Mouse (Mus musculus): Measurements from ENCODE around the gene Lsm14b. TPM values are rescaled to one million over a fixed set of nuclear protein-coding genes. Genes with fewer than 3 reads are reported as not detected.

The Lsm14b gene
- polyA plus RNA-seq, 1 experiment from 2014 or later = 1.3 TPM

DNA sequence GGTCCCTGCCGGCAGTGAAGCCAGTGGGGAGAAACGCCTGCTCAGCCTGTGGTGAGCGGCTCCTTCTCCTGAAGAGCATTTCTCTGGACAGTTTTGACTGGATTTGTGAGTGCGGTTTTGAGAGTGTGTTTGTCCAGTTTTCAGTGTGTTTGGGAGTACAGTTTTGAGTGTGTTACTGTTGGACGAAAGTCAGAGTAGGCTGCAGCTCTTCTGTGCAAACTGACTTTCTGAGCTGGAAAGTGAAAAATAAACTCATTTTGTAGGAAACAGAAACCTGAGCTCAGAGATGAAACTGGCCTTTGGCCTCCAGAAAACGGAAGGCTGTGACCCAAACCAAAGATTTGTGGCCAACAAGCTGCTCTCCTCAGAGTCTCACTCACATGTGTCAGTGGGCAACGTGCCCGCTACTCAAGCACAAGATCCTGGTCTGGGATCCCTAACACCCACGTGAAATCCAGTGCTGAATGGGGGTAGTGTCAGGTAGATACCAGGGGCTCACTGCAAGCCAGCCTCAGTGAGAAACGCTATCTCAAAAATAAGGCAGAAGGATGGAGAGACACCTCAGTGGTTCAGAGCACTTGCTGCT is 38.3 kb upstream of the Lsm14b start:
- no peaks in the 10 kb centered on the region for H3K9me3 ChIP-seq (replicated peaks)
- H3K27ac ChIP-seq (replicated peaks) = no peak overlapping the region
- no peak overlapping the region for H3K4me3 ChIP-seq (replicated peaks)
- no peaks in the 10 kb centered on the region for H3K27me3 ChIP-seq
- H3K4me2 ChIP-seq = no peak overlapping the region
- H3K4me1 ChIP-seq (replicated peaks) = no peaks in the 10 kb centered on the region
- WGBS (ENCODE audit: insufficient replicate concordance) = 58% methylated on average over 10 of the region's 10 CpGs
- no peak overlapping the region for H3K9ac ChIP-seq
- H3K36me3 ChIP-seq (replicated peaks) = no peaks in the 10 kb centered on the region
- no peak for ATAC-seq (ENCODE audit: insufficient read depth)

DNA sequence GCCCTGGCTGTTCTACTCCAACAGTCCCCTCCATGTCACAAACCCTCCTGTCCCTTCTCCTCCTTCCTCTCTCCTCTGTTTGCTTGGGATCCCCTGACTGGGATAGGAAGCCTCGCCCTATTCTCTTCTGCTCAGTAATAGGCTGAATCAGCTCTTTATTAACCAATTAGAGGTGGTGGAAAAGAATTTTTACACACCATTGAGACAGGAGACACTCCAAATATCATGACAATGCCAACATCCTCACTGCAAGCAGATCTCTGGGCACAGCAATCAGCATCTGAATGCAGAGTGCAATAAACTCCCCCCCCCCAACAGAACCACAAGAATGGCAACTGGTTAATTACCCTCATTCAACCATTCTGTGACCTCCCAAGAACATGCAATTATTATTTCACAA is 35.7 kb upstream of the Lsm14b start:
- H3K4me3 ChIP-seq (replicated peaks) = no peak overlapping the region
- no peak for ATAC-seq (ENCODE audit: insufficient read depth)

DNA sequence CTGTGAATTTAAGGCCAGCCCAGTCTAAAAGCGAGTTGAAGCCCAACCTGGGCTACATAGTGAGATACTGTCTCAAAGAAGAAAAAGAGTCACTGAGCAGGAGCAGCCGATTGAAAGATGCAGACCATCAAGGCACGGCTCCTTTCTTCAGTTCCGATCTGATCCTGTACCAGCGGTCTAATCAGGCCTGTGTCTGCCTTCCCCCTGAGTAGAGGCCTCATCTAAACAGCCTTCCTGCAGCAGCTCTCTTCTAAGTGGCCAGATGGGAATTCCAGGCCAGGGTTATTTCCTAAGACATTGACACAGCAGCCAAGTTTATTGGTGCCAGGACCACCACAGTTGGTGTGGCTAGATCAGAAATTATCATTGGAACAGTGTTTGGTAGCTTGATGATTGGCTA is 31.7 kb upstream of the Lsm14b start:
- H3K9me3 ChIP-seq (replicated peaks) = no peaks in the 10 kb centered on the region
- H3K4me3 ChIP-seq (replicated peaks) = no peak overlapping the region
- H3K4me1 ChIP-seq (replicated peaks) = no peaks in the 10 kb centered on the region
- no peak overlapping the region for H3K9ac ChIP-seq
- no peak overlapping the region for H3K4me2 ChIP-seq
- H3K27ac ChIP-seq (replicated peaks) = no peak overlapping the region
- no peaks in the 10 kb centered on the region for H3K27me3 ChIP-seq
- no peaks in the 10 kb centered on the region for H3K36me3 ChIP-seq (replicated peaks)
- no peak for ATAC-seq (ENCODE audit: insufficient read depth)
- 66% methylated on average over 5 of the region's 5 CpGs for WGBS (ENCODE audit: insufficient replicate concordance)

More for the DNA sequence above, 35.7 kb upstream of the Lsm14b start:
- H3K4me2 ChIP-seq = no peak overlapping the region
- WGBS (ENCODE audit: insufficient replicate concordance) = 52% methylated on average over 1 of the region's 1 CpGs
- no peaks in the 10 kb centered on the region for H3K36me3 ChIP-seq (replicated peaks)
- no peak overlapping the region for H3K9ac ChIP-seq
- H3K27me3 ChIP-seq = no peaks in the 10 kb centered on the region
- no peaks in the 10 kb centered on the region for H3K4me1 ChIP-seq (replicated peaks)
- H3K9me3 ChIP-seq (replicated peaks) = no peaks in the 10 kb centered on the region
- H3K27ac ChIP-seq (replicated peaks) = no peak overlapping the region

DNA sequence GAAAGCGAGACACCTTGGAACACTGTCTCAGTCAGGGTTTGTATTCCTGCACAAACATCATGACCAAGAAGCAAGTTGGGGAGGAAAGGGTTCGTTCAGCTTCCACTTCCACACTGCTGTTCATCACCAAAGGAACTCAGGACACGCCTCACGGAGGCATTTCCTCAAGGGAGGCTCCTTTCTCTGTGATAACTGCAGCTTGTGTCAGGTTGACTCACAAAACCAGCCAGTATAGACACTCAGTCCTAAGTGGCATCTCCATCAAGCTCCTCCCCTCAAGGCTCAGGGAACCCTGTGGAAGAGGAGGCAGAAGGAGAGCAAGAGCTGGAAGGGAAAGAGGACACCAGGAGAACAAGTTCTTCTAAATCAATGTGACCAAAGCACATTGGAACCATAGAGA is 26.4 kb upstream of the Lsm14b start:
- H3K36me3 ChIP-seq (replicated peaks) = no peaks in the 10 kb centered on the region
- H3K4me2 ChIP-seq = no peak overlapping the region
- ATAC-seq (ENCODE audit: insufficient read depth) = no peak
- no peak overlapping the region for H3K9ac ChIP-seq
- no peak overlapping the region for H3K4me3 ChIP-seq (replicated peaks)
- no peaks in the 10 kb centered on the region for H3K4me1 ChIP-seq (replicated peaks)
- no peaks in the 10 kb centered on the region for H3K9me3 ChIP-seq (replicated peaks)
- H3K27me3 ChIP-seq = 0 out of 2 replicates have a peak, but pooled peaks cover 5% of the 10 kb centered on the region
- 34% methylated on average over 4 of the region's 4 CpGs for WGBS (ENCODE audit: insufficient replicate concordance)
- H3K27ac ChIP-seq (replicated peaks) = no peak overlapping the region

DNA sequence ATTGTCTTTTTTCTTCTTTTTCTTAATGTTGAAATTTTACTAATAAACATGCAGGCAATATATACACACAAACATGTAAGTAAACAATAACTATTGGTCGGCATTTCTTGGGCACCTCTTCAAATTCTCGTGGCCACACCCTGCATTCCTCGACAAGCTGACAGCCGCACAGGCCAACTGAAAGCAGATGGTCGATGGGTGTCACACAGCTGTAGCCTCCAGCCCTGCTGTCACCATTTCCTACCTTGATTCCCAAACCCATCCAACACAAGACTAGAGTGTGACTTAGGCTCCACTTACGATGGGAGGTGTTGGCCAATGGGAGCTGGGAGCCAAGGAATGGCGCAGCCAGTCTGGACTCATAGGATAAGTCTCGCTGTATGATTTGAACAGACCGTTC is 23.2 kb upstream of the Lsm14b start:
- no peak for ATAC-seq (ENCODE audit: insufficient read depth)
- 70% methylated on average over 9 of the region's 9 CpGs for WGBS (ENCODE audit: insufficient replicate concordance)

DNA sequence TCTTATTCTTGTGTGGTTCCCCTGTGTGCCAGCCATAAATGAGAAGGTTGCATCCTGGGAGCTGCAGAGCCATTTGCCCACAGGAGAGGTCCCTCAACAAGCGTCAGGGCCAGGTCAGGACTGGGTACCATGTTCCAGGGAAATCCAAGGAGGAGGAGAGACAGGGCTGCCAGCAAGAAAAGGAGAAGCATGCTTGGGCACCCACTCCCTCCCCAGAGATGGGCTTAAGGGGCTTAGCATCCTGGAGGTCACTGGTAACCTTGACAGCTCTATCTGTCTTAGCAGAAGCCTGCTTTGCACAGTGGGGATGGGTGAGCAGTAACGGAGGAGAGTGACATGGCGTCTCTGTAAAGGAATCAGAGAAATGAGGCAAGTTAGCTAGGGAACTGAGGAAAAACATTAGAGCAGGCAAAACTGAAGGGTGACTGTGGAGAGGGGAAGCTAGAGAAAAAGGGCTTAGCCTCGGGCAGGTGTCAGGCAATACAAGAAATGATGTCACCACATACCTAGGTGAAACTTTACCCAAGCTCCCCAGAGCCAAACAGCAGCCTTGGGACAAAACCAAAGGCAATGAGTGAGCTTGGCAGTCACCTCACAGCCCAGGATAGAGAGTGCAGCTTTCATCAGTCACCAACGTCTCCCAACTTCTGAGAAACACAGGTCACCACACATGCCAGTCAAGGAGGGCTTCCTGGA is 19.0 kb upstream of the Lsm14b start:
- H3K27me3 ChIP-seq = peaks cover 5% of the 10 kb centered on the region
- H3K9me3 ChIP-seq (replicated peaks) = no peaks in the 10 kb centered on the region
- no peaks in the 10 kb centered on the region for H3K36me3 ChIP-seq (replicated peaks)
- no peak overlapping the region for H3K4me3 ChIP-seq (replicated peaks)
- WGBS (ENCODE audit: insufficient replicate concordance) = 38% methylated on average over 5 of the region's 5 CpGs
- H3K4me1 ChIP-seq (replicated peaks) = no peaks in the 10 kb centered on the region
- no peak overlapping the region for H3K9ac ChIP-seq
- H3K4me2 ChIP-seq = no peak overlapping the region
- no peak overlapping the region for H3K27ac ChIP-seq (replicated peaks)
- no peak for ATAC-seq (ENCODE audit: insufficient read depth)

More for the DNA sequence above, 23.2 kb upstream of the Lsm14b start:
- Histone ChIP-seq H3K9me3 (replicated peaks) (no peaks in the 10 kb centered on the region), H3K36me3 (replicated peaks) (no peaks in the 10 kb centered on the region), H3K4me2 (no peak overlapping the region), H3K27me3 (peaks cover 9% of the 10 kb centered on the region; the same call in 1 of the 2 replicates), H3K27ac (replicated peaks) (no peak overlapping the region), H3K4me3 (replicated peaks) (no peak overlapping the region), H3K4me1 (replicated peaks) (no peaks in the 10 kb centered on the region), H3K9ac (no peak overlapping the region)

DNA sequence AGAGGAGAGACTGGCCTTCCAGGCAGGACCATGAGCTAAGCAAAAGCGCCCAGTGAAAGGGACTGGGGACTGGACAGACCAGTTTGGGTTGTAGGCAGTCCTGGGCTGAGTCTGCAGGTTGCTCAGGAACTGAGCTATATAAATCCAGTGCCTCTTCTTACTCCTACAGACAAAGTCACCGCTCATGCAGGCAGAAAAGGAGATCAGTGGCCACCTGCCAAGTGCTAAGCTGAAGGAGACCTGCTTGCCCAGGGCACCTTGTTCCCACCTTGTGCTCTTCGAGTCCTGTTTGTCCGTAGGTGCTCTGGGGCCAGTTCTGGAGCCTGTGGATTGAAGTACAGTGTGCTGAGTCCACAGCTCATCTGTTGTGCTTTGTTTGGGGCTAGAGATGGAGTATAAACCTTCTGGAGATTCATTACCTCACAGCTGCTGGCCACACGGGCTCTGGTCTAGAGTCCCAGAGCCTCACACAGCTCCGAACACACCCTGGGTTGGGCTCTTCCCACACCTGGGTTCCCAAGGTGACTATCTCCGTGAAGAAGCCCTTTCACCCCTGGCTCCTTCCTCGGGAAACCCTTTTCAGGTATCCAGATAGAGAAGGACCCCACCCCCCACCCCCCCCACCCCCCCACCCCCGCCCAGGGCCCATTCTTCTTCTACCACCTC is 18.3 kb upstream of the Lsm14b start:
- H3K4me2 ChIP-seq = no peak overlapping the region
- H3K9me3 ChIP-seq (replicated peaks) = no peaks in the 10 kb centered on the region
- no peak for ATAC-seq (ENCODE audit: insufficient read depth)
- no peak overlapping the region for H3K9ac ChIP-seq
- no peaks in the 10 kb centered on the region for H3K4me1 ChIP-seq (replicated peaks)
- WGBS (ENCODE audit: insufficient replicate concordance) = 33% methylated on average over 9 of the region's 9 CpGs
- H3K27me3 ChIP-seq = peaks cover 5% of the 10 kb centered on the region
- no peak overlapping the region for H3K27ac ChIP-seq (replicated peaks)
- H3K4me3 ChIP-seq (replicated peaks) = no peak overlapping the region
- no peaks in the 10 kb centered on the region for H3K36me3 ChIP-seq (replicated peaks)

DNA sequence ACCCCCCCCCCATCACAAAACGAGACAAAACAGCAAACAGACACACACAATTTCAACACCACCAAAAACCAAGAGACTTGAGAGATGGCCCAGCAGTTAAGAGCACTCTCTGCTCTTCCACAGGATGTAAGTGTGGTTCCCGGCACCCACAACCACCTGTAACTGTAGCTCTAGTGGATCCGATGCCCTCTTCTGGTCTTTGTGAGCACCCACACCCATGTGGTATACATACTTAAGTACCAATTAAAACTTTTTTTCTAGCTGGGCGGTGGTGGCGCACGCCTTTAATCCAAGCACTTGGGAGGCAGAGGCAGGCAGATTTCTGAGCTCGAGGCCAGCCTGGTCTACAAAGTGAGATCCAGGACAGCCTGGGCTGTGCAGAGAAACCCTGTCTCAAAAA is 14.1 kb upstream of the Lsm14b start:
- no peaks in the 10 kb centered on the region for H3K4me1 ChIP-seq (replicated peaks)
- no peak overlapping the region for H3K4me3 ChIP-seq (replicated peaks)
- ATAC-seq (ENCODE audit: insufficient read depth) = no peak
- H3K36me3 ChIP-seq (replicated peaks) = no peaks in the 10 kb centered on the region
- H3K27ac ChIP-seq (replicated peaks) = no peak overlapping the region
- 84% methylated on average over 7 of the region's 7 CpGs for WGBS (ENCODE audit: insufficient replicate concordance)
- no peaks in the 10 kb centered on the region for H3K9me3 ChIP-seq (replicated peaks)
- H3K27me3 ChIP-seq = peaks cover 10% of the 10 kb centered on the region
- no peak overlapping the region for H3K9ac ChIP-seq
- no peak overlapping the region for H3K4me2 ChIP-seq

DNA sequence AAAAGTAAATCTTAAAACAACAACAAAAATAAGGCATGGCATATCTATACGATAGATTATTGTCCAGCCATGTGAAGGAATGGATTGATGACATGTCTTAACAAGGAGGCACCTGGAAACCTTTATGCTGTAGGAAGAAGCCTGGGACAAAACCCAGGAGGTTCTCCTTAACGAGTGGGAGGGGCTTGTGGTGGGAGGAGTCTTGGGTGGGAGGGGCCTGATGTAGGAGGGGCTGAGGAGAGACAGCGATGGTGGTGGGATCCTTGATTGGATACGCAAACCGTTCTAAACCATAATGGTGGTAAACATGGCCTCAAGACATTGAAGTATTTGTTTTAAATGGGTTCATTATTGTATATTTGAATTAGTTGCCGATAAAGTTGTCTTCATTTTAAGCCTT is 13.4 kb upstream of the Lsm14b start:
- Histone ChIP-seq H3K36me3 (replicated peaks) (no peaks in the 10 kb centered on the region), H3K27ac (replicated peaks) (no peak overlapping the region), H3K9me3 (replicated peaks) (no peaks in the 10 kb centered on the region), H3K4me3 (replicated peaks) (no peak overlapping the region), H3K4me1 (replicated peaks) (no peaks in the 10 kb centered on the region), H3K4me2 (no peak overlapping the region), H3K27me3 (peaks cover 7% of the 10 kb centered on the region), H3K9ac (no peak overlapping the region)
- WGBS (ENCODE audit: insufficient replicate concordance) = 72% methylated on average over 6 of the region's 6 CpGs
- no peak for ATAC-seq (ENCODE audit: insufficient read depth)

DNA sequence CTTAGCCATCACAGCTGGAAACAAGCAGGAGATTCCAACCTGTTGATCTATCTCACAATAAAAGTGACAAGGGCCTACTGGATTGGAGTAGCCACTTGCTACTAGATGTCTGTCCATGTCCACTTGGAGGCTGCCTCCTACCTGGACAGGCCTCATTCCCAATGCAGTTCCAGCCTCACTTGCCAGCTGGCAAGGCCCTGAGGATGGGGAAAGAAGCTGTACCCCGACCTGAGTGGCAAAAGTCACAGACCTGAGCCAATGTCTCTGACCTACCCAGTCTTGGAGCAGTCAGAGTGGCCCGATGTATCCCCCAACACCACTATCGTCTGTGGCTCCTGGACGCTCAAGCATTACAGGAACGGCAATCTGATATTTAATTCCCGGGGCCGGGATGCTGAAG is 11.1 kb upstream of the Lsm14b start:
- H3K4me1 ChIP-seq (replicated peaks) = no peaks in the 10 kb centered on the region
- no peak overlapping the region for H3K27ac ChIP-seq (replicated peaks)
- H3K9me3 ChIP-seq (replicated peaks) = no peaks in the 10 kb centered on the region
- peaks cover 11% of the 10 kb centered on the region for H3K27me3 ChIP-seq
- H3K36me3 ChIP-seq (replicated peaks) = no peaks in the 10 kb centered on the region
- WGBS (ENCODE audit: insufficient replicate concordance) = 72% methylated on average over 7 of the region's 7 CpGs
- H3K4me2 ChIP-seq = no peak overlapping the region
- ATAC-seq (ENCODE audit: insufficient read depth) = no peak
- H3K9ac ChIP-seq = no peak overlapping the region
- no peak overlapping the region for H3K4me3 ChIP-seq (replicated peaks)

DNA sequence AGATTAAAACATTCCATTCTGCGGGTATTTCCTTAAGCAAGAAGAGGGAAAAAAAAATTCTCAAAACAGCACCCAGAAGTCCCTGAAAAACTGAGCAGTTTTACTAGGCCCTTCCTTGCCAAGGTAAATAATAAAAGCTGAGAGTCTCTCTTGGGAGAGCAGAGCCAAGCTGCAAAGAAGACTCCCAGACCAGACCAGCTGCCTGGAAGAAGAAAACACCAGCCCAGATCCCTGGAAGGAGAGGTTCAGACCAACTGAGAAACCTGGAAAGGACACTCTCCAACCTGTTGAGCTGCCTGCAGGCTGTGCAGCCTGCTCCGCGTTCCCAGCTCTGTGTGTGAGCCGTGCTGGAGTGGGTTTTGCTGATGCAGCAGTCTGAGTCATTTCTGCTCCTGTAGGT is 7.2 kb upstream of the Lsm14b start:
- Histone ChIP-seq H3K36me3 (replicated peaks) (no peaks in the 10 kb centered on the region), H3K27ac (replicated peaks) (no peak overlapping the region), H3K4me3 (replicated peaks) (no peak overlapping the region), H3K9me3 (replicated peaks) (no peaks in the 10 kb centered on the region), H3K4me1 (replicated peaks) (no peaks in the 10 kb centered on the region), H3K4me2 (no peak overlapping the region), H3K27me3 (peaks cover 39% of the 10 kb centered on the region), H3K9ac (no peak overlapping the region)
- ATAC-seq (ENCODE audit: insufficient read depth) = no peak
- whole genome bisulfite sequencing (ENCODE audit: insufficient replicate concordance) = 63% methylated on average over 4 of the region's 4 CpGs

Data from liver, embryonic 15.5 days (tissue).